Mouse (Mus musculus): ENCODE measurements at regions not wholly inside any gene's neighbourhood (a gene's known extent, or its start where the extent isn't known, plus 50 kb on each side); places are given as distances from the start of the nearest gene placed in this dataset.
A peak's percentile ranks its signal among the peaks of the same experiment; 100 is the strongest.

GRCm38 (mm10) chr11:112987782-112988181, 205.8 kb downstream of the Sox9 start:
- Histone ChIP-seq H3K36me3 (ENCODE audit: poor library complexity, severe bottlenecking) (no peaks in the 10 kb centered on the region), H3K9ac (no peak overlapping the region), H3K4me1 (peaks cover 62% of the 10 kb centered on the region), H3K27ac (no peak overlapping the region), H3K4me2 (no peak overlapping the region), H3K4me3 (no peak overlapping the region), H3K9me3 (replicated peaks) (no peaks in the 10 kb centered on the region), H3K27me3 (no peaks in the 10 kb centered on the region)
- ATAC-seq, result no peak
- WGBS, result 90% methylated on average over 7 of the region's 7 CpGs

DNA sequence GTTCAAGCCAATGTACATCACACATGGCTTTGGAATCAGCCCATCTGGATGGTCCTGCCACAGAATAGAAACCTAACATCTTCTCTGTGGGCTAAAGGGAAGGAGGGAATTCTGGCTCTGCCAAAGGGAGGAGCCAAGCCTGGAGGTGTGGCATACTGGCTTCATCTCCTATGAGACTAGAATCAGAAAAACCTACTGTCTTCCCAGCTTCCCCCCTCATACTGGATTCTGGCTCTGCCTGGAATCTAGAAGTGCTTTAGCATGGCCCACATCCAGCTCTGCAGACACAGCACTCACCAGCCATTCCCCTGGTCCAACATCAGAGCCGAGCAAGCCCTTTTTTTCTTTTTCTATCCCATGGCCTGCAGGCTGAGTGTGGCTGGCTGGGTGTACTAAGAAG, 206.9 kb downstream of the Sox9 start:
- Histone ChIP-seq H3K27ac (no peak overlapping the region; the same call in 1 of the 2 replicates), H3K36me3 (ENCODE audit: poor library complexity, severe bottlenecking) (no peaks in the 10 kb centered on the region), H3K4me1 (peaks cover 53% of the 10 kb centered on the region), H3K27me3 (no peaks in the 10 kb centered on the region), H3K4me2 (no peak overlapping the region), H3K9ac (no peak overlapping the region), H3K9me3 (replicated peaks) (no peaks in the 10 kb centered on the region), H3K4me3 (no peak overlapping the region)
- no peak for ATAC-seq
- 57% methylated on average over 1 of the region's 1 CpGs for WGBS

- no peaks in the 10 kb centered on the region for H3K27me3 ChIP-seq
- no peak overlapping the region for H3K4me3 ChIP-seq
- H3K4me1 ChIP-seq, result peaks cover 49% of the 10 kb centered on the region
- H3K36me3 ChIP-seq (ENCODE audit: poor library complexity, severe bottlenecking), result no peaks in the 10 kb centered on the region
- no peaks in the 10 kb centered on the region for H3K9me3 ChIP-seq (replicated peaks)
- H3K27ac ChIP-seq, result no peak overlapping the region
- peak; percentile 34; the same call in 1 of the 2 replicates for ATAC-seq
- WGBS, result 25% methylated on average over 13 of the region's 13 CpGs
- H3K9ac ChIP-seq, result no peak overlapping the region
- H3K4me2 ChIP-seq, result no peak overlapping the region
Measured at GRCm38 (mm10) chr11:112989981-112990512, 208.0 kb downstream of the Sox9 start.

DNA sequence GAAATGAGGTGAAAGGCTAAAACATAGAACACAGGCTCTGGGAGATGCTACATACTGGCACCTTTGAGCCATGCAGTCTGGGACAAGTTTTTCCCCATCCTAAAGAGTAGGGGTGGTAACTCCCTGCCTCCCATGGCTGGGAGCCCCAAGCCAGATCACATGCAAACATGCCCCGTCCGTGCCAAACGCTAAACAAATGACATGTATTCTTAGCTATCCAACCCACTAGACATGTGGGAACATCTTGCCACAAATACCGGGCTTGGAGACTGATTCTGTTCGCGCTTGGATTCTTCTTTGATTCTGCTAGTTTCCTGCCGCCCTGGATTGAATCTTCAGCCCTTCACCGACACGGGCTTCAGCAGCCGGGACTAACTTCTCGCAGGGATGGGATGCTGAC, 208.7 kb downstream of the Sox9 start:
- Histone ChIP-seq H3K27me3 (no peaks in the 10 kb centered on the region), H3K9me3 (replicated peaks) (no peaks in the 10 kb centered on the region), H3K4me2 (no peak overlapping the region), H3K4me3 (no peak overlapping the region), H3K4me1 (peaks cover 49% of the 10 kb centered on the region), H3K9ac (no peak overlapping the region), H3K36me3 (ENCODE audit: poor library complexity, severe bottlenecking) (no peaks in the 10 kb centered on the region), H3K27ac (no peak overlapping the region)
- WGBS, result 77% methylated on average over 11 of the region's 11 CpGs
- no peak for ATAC-seq

GRCm38 (mm10) chr11:112991862-112992261, 209.8 kb downstream of the Sox9 start:
- Histone ChIP-seq H3K27me3 (no peaks in the 10 kb centered on the region), H3K9me3 (replicated peaks) (no peaks in the 10 kb centered on the region), H3K27ac (no peak overlapping the region), H3K4me1 (peaks cover 49% of the 10 kb centered on the region), H3K9ac (no peak overlapping the region), H3K4me2 (no peak overlapping the region), H3K4me3 (no peak overlapping the region), H3K36me3 (ENCODE audit: poor library complexity, severe bottlenecking) (no peaks in the 10 kb centered on the region)
- ATAC-seq, result no peak
- 16% methylated on average over 13 of the region's 13 CpGs for WGBS

DNA sequence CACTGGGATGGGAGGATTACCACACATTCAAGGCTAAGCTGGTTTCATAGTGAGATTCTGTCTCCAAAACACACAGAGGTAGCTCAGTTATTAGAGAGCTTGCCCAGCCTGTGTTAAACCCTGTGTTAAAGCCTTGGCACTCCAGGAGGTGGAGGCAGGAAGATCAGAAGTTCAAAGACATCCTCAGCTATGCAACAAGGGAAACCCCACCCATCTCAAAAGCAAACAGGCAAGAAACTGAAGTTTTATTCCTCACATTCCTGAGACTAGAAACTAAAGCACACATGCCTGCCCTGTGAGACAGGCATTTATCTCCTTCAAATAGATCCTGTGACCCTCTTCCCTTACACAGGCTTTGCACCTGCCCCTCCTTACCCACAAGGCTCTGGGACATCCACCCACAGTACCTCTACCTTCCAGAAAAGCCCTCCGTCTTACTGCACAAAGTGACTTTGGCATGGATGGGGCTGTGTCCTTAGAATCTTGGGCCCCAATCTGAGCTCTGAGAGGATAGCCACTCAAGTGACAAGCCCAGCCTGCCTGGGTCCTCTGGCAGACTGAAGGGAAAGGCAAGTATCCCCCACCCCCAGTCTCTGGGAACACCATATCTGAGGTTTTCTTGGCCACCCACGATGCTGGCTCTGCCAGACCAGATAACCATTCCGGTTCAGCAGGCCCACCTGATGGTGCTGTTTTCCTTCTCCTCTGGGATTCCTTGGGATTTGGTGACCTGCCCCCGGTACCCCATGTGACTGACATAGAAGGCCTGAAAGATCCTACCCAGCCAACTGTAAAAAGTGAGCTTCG, 217.0 kb downstream of the Sox9 start:
- Histone ChIP-seq H3K27me3 (no peaks in the 10 kb centered on the region), H3K4me2 (no peak overlapping the region), H3K27ac (no peak overlapping the region; the same call in 1 of the 2 replicates), H3K9ac (no peak overlapping the region), H3K4me1 (no peaks in the 10 kb centered on the region), H3K4me3 (no peak overlapping the region), H3K36me3 (ENCODE audit: poor library complexity, severe bottlenecking) (no peaks in the 10 kb centered on the region), H3K9me3 (replicated peaks) (no peaks in the 10 kb centered on the region)
- ATAC-seq, result no peak
- 55% methylated on average over 5 of the region's 5 CpGs for WGBS

DNA sequence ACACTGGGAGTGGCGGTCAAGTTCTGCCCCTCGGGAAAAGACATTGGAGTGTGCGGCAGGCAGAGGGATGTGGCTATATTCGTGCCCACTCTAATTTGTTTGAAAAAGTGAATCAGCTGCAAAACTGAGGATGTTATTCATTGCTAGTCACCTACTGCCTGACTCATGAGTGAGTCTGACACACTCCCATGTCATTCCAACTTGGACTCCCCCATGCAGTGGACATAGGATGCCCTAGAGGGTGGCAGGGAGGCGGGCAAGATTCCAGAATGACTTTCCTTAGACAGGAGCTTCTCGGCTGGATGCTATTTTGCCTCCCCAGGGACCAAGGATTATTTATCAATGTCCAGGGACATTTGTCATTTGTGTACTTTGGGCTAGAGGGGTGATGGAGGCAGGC, 219.0 kb downstream of the Sox9 start:
- Histone ChIP-seq H3K36me3 (ENCODE audit: poor library complexity, severe bottlenecking) (no peaks in the 10 kb centered on the region), H3K4me3 (no peak overlapping the region), H3K27ac (no peak overlapping the region), H3K9ac (no peak overlapping the region), H3K4me1 (no peaks in the 10 kb centered on the region), H3K9me3 (replicated peaks) (no peaks in the 10 kb centered on the region), H3K4me2 (no peak overlapping the region), H3K27me3 (no peaks in the 10 kb centered on the region)
- WGBS, result 90% methylated on average over 6 of the region's 6 CpGs
- no peak for ATAC-seq

DNA sequence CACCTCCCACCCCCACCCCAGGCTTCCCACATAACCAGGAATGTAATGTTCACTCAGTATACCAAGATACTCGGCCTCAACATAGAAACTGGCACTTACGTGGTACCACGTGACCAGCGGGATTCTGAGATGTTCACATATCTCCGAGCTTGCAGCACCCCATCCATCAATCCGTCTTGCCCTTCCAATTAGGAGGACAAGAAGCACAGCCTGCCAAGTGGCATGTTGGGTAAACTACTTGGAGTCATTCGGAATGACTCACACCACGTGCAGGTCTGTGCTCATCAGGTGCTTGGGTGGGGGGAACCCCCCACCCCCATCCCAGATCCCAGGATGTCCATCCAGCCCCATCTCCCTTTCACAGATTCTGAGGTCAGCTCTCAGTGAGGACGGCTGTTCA, 223.9 kb downstream of the Sox9 start:
- H3K36me3 ChIP-seq (ENCODE audit: poor library complexity, severe bottlenecking), result no peaks in the 10 kb centered on the region
- no peaks in the 10 kb centered on the region; the same call in 1 of the 2 replicates for H3K9me3 ChIP-seq (replicated peaks)
- H3K4me2 ChIP-seq, result no peak overlapping the region
- no peak overlapping the region for H3K27ac ChIP-seq
- WGBS, result 87% methylated on average over 9 of the region's 9 CpGs
- H3K9ac ChIP-seq, result no peak overlapping the region
- no peak for ATAC-seq
- no peaks in the 10 kb centered on the region for H3K4me1 ChIP-seq
- H3K27me3 ChIP-seq, result no peaks in the 10 kb centered on the region
- H3K4me3 ChIP-seq, result no peak overlapping the region

- Histone ChIP-seq H3K9ac (no peak overlapping the region), H3K36me3 (ENCODE audit: poor library complexity, severe bottlenecking) (no peaks in the 10 kb centered on the region), H3K27me3 (no peaks in the 10 kb centered on the region), H3K9me3 (replicated peaks) (no peaks in the 10 kb centered on the region; the same call in 1 of the 2 replicates), H3K4me3 (no peak overlapping the region), H3K4me1 (peaks cover 3% of the 10 kb centered on the region; the same call in 1 of the 2 replicates), H3K4me2 (no peak overlapping the region), H3K27ac (no peak overlapping the region)
- ATAC-seq, result no peak
- WGBS, result 80% methylated on average over 4 of the region's 4 CpGs
Measured at GRCm38 (mm10) chr11:113008521-113008920, 226.5 kb downstream of the Sox9 start.

- H3K4me3 ChIP-seq, result no peak overlapping the region
- peaks cover 12% of the 10 kb centered on the region for H3K4me1 ChIP-seq
- WGBS, result 92% methylated on average over 6 of the region's 6 CpGs
- H3K27ac ChIP-seq, result no peak overlapping the region
- H3K9ac ChIP-seq, result no peak overlapping the region
- no peaks in the 10 kb centered on the region; the same call in 1 of the 2 replicates for H3K9me3 ChIP-seq (replicated peaks)
- ATAC-seq, result no peak
- no peaks in the 10 kb centered on the region for H3K27me3 ChIP-seq
- no peaks in the 10 kb centered on the region for H3K36me3 ChIP-seq (ENCODE audit: poor library complexity, severe bottlenecking)
- H3K4me2 ChIP-seq, result no peak overlapping the region
Measured at GRCm38 (mm10) chr11:113009376-113009775, 227.4 kb downstream of the Sox9 start.

GRCm38 (mm10) chr11:113010906-113011305, 228.9 kb downstream of the Sox9 start:
- no peaks in the 10 kb centered on the region for H3K36me3 ChIP-seq (ENCODE audit: poor library complexity, severe bottlenecking)
- H3K27me3 ChIP-seq, result no peaks in the 10 kb centered on the region
- H3K27ac ChIP-seq, result no peak overlapping the region
- H3K9me3 ChIP-seq (replicated peaks), result no peaks in the 10 kb centered on the region; the same call in 1 of the 2 replicates
- no peak for ATAC-seq
- H3K4me2 ChIP-seq, result no peak overlapping the region
- 94% methylated on average over 5 of the region's 5 CpGs for WGBS
- peaks cover 27% of the 10 kb centered on the region for H3K4me1 ChIP-seq
- no peak overlapping the region for H3K4me3 ChIP-seq
- no peak overlapping the region for H3K9ac ChIP-seq

DNA sequence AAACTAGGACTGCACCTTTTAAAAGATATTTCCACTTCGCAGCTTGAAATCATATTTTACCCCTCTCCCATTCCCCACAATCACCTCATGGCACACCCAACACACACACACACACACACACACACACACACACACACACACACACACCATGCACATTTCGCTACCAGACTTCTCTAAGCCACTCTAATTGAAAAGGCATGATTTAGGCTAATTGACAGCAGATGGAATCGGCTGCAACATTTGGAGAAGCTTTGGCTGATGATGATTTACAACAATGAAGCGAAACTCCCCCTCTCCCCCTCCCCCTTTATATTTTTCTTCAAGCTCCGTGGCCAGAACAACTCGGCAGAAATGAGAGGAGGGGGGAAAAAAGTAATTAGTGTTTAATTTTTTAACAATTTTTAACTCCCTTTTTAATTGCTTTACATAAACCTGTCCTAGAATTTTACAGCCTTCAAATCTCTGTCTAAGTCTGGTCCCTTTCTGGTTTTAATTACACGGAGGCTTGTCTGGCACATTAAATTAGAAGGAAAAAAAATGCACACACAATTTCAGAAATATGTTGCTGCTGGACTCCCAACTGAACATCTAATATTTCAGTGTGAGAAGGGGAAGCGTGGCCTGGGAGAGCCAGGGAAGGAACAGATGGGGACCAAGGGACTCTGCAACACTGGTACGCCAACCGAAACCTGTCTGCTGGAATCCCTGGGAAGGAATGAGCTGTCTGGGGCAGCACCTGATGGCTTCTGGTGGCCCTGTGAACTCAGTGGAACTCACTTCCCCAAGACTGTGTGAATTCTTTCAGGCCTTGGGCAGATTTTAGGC, 232.4 kb downstream of the Sox9 start:
- no peaks in the 10 kb centered on the region for H3K36me3 ChIP-seq (ENCODE audit: poor library complexity, severe bottlenecking)
- WGBS, result 35% methylated on average over 10 of the region's 10 CpGs
- no peaks in the 10 kb centered on the region; the same call in 1 of the 2 replicates for H3K9me3 ChIP-seq (replicated peaks)
- H3K27me3 ChIP-seq, result no peaks in the 10 kb centered on the region
- no peak overlapping the region for H3K9ac ChIP-seq
- ATAC-seq, result peak; percentile 58
- H3K4me2 ChIP-seq, result peak overlapping the region; percentile 22; the same call in 1 of the 2 replicates
- H3K4me3 ChIP-seq, result no peak overlapping the region
- peaks cover 56% of the 10 kb centered on the region for H3K4me1 ChIP-seq
- H3K27ac ChIP-seq, result peak overlapping the region; percentile 82
